Mouse (Mus musculus) CH12F3 (cell line): ENCODE measurements around the gene Fbxo36.

Experiments used
- in situ Hi-C: fragments of 300-500 bp; cut with MboI; formaldehyde crosslinking; loops from 2 replicates; pipeline ENCODE4 v1.14.3; 2020; ENCODE audit warnings: low sequenced_read_pairs

The Fbxo36 gene

GRCm38 (mm10) chr1:84855756-84856155 lies 16.1 kb downstream of the Fbxo36 start:
- in situ Hi-C loops, result no loop called here

DNA sequence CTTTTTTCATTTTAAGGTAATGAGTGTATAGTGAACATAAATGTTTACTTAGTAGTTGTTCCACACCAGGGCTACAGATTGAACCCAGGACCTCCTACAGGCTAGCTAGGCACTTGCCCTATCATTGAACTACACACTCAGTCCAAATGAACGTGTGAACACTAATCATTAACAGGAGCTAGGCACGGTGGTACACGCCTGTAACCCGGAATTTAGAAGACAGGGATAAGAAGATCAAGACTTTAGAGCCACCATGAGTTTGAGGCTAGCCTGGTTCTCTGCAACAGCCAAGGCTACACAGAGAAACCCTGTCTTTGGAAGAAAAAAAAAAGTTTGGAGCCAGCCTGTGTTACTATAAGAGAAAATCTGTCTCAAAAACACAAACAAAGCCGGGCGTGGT lies 20.0 kb downstream of the Fbxo36 start:
- in situ Hi-C loops, result no loop called here

DNA sequence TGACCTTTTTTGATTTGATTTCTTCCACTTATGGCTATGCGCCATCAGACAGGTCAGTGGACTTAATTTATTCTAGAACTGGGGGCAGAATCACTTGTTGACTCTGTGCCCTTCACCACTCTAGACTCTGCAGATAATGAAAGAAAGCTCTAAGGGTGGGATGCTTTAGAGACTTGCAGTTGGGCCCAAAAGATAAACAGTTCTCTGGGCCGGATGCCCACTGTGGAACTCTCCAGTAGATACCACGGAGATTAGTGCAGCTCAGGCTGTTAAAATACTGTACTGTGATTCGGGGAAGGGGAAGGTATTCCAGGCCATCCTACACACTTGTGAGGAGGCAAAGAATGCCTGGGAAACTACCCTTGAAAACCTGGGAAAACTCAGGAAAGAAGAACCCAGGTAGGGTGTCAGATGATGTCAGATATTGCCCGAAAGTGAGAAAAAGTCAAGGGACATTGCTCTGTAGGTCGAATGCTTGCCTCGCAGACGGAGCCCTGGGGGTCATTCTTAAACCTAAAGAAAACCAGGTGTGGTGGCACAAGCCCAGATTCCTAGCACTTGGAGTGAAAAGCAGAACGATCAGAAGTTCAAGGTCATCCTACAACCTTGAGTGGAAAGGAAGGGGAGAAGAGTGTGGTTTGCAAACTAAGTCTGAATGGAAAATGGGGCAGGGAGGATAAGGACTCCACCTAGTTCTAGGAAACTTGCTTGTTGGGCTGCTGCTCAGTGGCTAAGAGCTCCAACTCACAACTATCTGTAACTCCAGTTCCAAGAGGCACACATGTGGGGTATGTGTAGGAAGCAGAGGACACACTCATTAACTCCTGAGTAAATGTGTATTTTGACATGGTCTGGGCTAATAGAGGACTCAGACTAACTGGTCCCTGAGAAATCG lies 21.0 kb downstream of the Fbxo36 start:
- in situ Hi-C loops, result no loop called here

GRCm38 (mm10) chr1:84861255-84861630 lies 21.6 kb downstream of the Fbxo36 start:
- in situ Hi-C loops, result no loop called here

- in situ Hi-C loops, result no loop called here
These were observed 25.0 kb downstream of the Fbxo36 start for GRCm38 (mm10) chr1:84864645-84865044.

GRCm38 (mm10) chr1:84866231-84866630 lies 26.6 kb downstream of the Fbxo36 start:
- in situ Hi-C loops, result no loop called here

DNA sequence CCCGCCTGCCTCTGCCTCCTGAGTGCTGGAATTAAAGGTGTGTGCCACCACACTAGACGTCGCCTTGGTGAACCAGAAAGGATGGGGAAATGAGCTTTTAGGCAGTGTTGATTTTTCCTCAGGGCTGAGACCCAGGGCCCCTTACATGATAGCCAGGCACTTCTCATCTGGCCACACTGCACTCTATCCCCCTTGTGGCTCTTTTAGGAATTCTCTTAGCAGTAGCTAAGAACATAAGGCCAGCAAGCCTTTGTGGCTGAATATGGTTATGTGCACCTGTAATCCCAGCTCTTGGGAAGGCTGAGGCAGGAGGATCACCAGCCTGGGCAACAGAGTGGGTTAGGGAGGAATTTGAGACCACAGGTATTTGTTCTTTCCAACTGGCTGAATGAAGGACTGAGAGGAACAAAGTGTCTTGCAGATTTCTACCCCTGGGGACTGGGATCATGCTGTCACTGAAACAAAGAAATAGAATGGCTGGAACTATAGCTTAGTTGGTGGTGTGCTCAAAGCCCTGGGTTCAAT lies 27.1 kb downstream of the Fbxo36 start:
- in situ Hi-C loops, result no loop called here

GRCm38 (mm10) chr1:84868311-84868710 lies 28.7 kb downstream of the Fbxo36 start:
- in situ Hi-C loops, result no loop called here

DNA sequence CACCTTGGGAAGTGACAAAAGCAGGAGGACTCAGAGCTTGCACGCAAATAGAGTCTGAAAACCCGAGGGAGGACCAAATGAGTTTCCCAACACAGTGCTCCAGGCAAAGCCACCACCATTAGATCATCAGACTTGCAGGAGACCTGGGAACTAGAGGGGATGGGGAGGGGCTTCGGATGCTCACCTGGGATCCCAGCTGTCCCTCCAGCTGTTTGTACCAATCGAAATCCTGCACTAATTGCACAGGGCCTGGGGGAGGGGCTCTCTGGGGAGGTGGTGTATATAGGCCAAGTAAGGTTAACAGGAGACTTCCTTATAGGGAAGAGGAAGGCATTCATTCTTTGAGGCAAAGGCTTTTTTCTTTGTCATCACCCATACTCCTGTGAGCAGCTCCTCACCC lies 29.2 kb downstream of the Fbxo36 start:
- in situ Hi-C loops, result no loop called here

DNA sequence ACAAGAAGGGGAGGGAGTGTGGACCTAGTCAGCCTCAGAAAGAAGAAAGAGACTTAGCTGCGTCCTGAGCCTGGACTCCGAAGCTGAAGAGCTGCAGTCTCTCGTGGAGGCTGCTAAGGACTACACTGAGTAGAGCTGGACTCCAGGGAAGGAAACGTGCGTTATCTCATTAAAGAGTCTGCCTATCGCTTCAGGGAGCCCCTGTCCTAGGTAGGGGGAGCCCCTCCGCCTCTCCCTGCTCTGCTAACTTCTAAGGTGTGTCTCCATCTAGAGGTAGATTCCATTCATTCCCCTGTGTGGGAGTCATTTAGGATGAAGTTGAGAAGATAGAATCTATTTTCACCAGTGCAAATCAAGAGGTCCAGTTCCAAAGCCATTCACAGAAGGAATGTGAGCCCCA lies 29.9 kb downstream of the Fbxo36 start:
- in situ Hi-C loops, result no loop called here

DNA sequence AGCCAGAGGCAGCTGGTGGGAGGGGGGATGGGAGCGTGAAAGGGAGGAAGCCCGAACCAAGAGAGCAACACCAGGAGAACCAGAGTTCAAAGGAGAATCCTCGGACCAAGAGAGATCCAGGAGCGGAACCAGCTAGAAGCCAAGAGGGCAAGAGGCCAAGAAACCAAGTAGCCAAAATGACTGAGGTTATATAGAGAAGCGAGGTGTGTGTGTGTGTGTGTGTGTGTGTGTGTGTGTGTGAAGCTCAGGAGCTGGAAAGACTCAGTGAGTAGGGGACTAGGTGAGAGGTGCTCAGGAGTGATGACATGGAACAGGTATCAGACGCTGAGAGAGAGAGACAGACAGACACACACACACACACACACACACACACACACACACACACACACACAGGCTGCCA lies 31.5 kb downstream of the Fbxo36 start:
- in situ Hi-C loops, result no loop called here

DNA sequence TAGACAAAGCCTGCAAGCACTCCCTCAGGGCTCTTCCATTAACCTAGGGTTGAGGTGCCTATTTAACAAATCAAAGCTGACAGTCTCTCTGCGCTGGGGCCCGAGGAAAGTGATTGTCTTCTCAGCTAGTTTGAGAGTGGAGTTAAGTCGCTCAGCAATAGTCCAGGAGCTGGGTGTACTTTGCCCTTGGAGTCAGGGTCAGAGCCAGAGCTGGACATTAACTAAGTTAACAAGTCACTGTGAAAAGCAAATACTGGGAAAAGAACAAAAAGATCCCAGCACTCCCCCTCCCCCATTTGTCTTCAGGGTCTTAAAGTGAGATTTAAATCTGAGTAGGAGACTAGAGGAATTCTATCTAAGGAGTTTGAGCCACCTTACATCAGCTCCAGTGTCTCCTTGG lies 32.5 kb downstream of the Fbxo36 start:
- in situ Hi-C loops, result no loop called here

DNA sequence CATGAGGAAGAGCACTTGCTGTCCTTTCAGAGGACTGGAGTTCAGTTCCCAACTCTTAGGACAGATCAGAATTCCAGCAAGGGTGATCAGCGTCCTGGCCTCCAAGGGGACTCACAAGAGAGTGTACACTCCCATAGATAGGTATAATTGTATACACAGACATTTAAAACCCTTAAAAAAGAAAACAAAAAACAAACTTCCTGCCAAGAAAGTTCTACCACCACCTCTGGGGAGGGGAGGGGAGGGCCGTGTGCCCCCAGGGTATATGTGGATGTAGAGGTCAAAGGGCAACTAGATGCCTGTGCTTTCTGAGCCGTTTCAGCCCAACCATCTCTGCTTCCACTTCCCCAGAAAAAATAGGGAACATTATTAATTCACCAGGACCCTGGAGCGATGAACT lies 33.3 kb downstream of the Fbxo36 start:
- in situ Hi-C loops, result no loop called here

DNA sequence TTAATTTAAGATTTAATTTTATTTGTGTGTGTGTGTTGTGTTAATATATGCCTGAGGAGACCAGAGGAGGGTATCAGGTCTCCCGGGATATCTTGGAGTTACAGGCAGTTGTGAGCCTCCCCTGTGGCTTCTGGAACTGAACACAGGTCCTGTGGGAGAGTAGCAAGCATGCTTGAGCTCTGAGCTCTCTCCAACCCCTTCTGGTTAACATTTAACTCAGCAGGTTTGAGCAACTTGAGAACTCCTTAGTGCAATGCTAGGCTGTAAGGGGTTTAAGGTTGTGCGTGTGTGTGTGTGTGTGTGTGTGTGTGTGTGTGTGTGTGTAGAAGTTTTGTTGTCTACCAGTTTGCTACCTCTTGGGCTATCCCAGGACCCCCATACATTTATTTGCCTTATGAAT lies 37.9 kb downstream of the Fbxo36 start:
- in situ Hi-C loops, result no loop called here

- in situ Hi-C loops, result no loop called here
These were observed 40.0 kb downstream of the Fbxo36 start for GRCm38 (mm10) chr1:84879571-84880120.

DNA sequence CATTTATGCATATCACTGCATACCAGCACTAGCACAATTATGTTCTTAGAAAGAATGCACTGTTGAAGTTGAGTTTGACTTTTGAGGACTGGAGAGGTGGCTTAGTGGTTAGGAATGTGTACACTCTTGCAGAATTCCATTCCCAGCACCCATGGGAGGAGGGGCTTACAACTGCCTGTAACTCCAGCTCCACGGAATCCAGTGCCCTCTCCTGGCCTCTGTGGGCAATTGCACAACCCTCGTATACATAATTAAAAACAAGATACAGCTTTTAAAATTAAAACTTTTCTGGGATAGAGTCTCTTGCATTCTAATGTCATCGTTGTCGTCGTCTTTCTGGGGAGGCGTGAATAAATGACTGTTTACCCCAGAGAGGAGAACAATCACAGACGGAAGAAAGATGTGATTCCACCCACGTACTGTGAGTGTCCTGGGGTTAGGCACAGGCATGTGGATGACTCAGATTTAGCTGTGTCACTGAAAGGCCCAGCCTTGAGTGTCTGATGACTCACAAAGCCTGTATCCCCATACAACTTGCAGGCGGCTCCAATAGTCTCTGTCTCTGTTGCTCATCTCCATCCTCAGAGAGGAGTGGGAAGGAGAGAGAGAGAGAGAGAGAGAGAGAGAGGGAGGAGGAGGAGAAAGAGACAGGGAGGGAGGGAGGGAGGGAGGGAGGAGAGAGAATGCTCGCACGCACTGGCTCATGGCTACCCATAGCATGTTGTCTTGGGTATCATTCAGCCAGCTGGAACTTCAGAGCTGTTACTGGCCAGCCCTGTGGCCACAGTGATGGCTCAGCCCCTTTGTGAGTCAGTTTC lies 41.8 kb downstream of the Fbxo36 start:
- in situ Hi-C loops, result no loop called here

DNA sequence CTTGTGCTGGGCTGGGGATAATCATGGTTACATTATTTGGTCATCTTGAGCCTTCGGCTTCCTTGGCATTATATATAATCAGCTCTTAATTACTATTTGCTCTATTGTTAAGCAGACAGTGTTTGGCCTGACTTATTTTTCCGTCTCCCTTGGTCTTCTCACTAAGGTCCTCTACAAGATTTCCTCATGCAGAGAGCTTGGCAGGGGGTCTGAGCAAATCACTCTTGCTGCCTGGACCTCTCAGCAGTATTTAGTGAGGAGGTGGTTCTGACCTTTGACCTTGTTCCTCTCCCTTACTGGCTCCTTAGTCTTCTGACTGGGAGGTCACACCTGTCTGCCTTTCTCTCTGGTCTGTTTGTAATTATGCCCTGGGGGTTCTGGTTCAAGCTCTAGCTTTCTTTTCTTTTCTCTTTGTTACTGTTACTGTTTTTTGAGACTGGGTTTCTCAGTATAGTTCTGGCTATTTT lies 42.5 kb downstream of the Fbxo36 start:
- in situ Hi-C loops, result no loop called here

DNA sequence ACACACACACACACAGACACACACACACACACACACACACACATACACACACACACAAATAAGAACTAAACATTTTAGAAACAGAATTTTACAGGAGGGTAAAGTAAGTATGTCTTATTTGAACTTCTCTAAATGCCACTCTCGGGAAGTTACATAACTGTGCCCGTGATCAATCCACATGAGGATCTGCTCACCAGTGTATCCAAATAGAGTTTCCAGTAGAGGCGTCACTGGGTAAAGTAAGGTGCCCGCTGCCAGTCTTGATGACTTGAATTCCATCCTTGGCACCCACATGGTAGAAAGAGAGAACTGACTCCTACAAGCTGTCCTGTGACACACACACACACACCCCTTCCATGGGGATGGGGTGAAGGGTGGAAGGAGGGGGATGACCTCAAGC lies 43.3 kb downstream of the Fbxo36 start:
- in situ Hi-C loops, result no loop called here

- in situ Hi-C loops, result no loop called here
These were observed 44.2 kb downstream of the Fbxo36 start for GRCm38 (mm10) chr1:84883889-84884288.

DNA sequence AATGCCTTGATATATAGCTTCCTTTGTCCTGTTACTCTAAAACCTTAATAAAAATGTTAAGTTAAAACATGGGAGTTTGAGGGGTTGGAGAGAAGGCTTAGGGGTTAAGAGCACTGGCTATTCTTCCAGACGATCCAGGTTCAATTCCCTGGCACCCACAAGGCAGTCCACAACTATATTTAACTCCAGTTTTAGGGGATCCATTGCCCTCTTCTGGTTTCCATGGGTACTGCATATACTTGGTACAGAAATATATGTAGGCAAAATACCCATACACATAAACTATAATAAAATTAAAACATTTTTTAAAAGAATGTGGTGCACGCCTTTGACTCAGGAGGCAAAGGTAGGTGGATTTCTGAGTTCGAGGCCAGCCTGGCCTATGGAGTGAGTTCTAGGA lies 45.5 kb downstream of the Fbxo36 start:
- in situ Hi-C loops, result no loop called here

DNA sequence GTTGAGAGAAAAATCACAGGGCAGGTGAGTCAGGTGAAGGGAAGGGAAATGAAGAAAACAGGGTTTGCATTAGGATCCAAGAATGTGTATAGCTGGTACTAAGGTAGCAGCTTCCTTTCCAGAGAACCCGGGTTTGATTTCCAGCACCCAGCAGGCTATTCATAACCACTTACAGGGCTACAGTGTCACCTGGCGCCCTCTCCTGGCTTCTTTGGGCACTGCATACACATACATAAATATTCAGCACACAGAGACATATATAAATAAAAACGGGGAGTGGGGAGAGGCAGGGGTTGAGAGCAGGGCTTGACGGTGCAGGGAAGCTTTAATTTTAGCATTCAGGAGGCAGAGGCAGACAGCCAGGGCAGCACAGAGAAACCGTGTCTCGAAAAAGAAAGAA lies 46.3 kb downstream of the Fbxo36 start:
- in situ Hi-C loops, result no loop called here
